Mouse (Mus musculus): ENCODE data around the gene Cldn34a. TPM values are rescaled to one million over a fixed set of nuclear protein-coding genes. Genes with fewer than 3 reads are reported as not detected.
"Not testable (repeated sequence)": the region's sequence is repeated elsewhere in the genome, so short reads cannot be mapped to it uniquely, and the experiment has no call there.

The Cldn34a gene
- not detected in 2 replicates for polyA plus RNA-seq (2012; rRNA removed)

DNA sequence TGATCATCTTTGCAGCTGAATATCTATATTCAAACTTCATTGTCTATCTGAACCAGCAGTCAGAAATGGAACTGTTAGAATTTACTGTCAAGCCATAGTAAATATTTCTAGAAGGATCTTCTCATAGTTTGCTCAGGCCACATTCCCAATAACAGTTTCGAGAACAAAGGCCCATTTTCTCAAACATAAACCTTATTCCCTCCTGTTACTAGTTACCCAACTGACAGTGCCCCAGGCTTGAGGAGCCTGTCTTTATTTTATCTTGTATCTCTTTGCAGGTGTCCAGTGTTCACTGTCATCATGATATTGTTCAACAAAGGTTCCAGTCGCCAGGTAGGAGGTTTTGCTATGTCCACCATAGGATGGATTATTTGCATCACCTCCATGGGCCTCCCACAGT is at the start of gene Cldn34a:
Cldn34a (plus strand) TSS at position 301 of the 400 bp plus-strand sequence.
- TF ChIP-seq CTCF (IDR thresholded peaks at IDR 0.05; ENCODE audit: borderline replicate concordance, extremely low read depth, insufficient read depth, insufficient read length) (no peak), POLR2A (IDR thresholded peaks at IDR 0.05; ENCODE audit: borderline replicate concordance, extremely low read depth, insufficient read depth, insufficient read length, poor library complexity, severe bottlenecking) (no peak)
- no peak for DNase-seq (ENCODE audit: low read depth)

DNA sequence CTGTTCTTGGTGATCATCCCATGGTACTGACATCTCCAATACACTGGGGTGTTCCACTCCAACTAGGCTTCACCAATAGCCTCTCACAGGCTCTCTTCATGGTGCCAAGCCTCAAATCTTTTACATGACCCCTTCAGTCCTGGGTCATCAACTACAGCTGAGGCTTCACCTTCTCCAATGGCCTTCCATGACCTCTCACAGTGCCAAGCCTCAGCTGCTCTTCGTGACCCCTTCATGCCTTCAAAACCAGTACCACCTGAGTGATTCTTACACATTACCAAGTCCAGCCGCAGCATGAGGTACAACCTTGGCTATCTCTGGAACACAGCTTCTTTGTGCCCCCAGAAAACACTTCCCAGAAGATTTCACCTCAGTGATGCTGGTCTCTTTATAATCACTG is 44.5 kb upstream of the Cldn34a start:
- DNase-seq (ENCODE audit: low read depth): not testable (repeated sequence)

DNA sequence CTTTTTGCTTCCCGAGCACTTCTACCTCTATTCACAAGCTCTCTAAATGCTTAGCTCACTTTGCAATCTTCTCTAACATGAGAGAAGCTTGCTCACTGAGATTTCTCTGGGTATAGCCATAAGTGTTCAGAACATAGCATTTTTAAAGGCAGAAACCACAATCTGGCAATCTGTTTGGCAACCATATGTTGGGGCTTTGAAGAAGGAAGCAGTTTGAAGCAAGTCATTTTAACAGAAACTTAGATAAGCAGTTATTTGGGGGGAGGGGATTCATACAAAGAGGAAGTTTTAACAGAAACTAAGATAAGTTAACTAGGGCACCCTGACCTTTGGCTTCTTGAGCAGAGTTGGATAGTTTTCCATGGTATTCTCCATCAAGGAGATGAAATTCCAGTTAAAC is 17.4 kb upstream of the Cldn34a start:
- no peak for DNase-seq (ENCODE audit: low read depth)
- TF ChIP-seq POLR2A (IDR thresholded peaks at IDR 0.05; ENCODE audit: borderline replicate concordance, extremely low read depth, insufficient read depth, insufficient read length, poor library complexity, severe bottlenecking) (no peak), CTCF (IDR thresholded peaks at IDR 0.05; ENCODE audit: borderline replicate concordance, extremely low read depth, insufficient read depth, insufficient read length) (no peak)

DNA sequence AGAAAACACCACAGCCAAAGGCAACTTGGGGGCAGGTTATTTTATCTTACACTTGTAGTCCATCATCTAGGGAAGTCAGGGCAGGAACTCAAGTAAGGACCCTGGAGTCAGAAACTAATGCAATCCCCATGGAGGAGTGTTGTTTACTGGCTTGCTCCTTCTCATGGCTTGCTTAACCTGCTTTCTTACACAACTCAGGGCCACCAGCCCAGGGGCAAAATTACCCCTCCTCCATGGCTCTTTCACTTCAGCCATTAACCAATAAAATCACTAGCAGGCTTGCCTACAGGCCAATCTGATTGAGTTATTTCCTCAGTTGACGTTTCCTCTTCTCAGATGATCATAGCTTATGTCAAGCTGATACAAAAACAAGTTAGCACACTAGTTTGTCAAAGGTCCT is 15.0 kb upstream of the Cldn34a start:
- TF ChIP-seq CTCF (IDR thresholded peaks at IDR 0.05; ENCODE audit: borderline replicate concordance, extremely low read depth, insufficient read depth, insufficient read length): no peak
- no peak for TF ChIP-seq POLR2A (IDR thresholded peaks at IDR 0.05; ENCODE audit: borderline replicate concordance, extremely low read depth, insufficient read depth, insufficient read length, poor library complexity, severe bottlenecking)

DNA sequence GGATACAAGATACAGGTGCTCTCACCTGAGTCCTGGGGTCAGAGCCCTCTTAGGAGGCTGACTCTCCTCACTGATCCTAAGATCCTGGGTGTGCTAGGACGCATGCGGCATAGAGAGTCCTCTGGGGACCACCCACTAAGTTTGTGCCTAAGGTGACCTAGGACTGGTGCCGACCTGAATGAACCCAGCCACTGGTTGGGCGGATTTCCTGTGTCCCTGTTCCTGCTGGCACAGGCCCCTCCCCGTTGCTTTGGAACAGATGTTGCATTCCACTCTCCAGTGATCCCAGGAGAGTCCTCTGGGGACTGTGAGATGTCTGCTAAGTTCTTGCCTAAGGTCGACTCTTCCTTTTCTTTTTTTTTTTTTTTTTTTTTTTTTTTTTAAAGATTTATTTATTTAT is 5.7 kb upstream of the Cldn34a start:
- no peak for DNase-seq (ENCODE audit: low read depth)
- TF ChIP-seq POLR2A (IDR thresholded peaks at IDR 0.05; ENCODE audit: borderline replicate concordance, extremely low read depth, insufficient read depth, insufficient read length, poor library complexity, severe bottlenecking): no peak
- TF ChIP-seq CTCF (IDR thresholded peaks at IDR 0.05; ENCODE audit: borderline replicate concordance, extremely low read depth, insufficient read depth, insufficient read length): no peak

More for the DNA sequence above, 15.0 kb upstream of the Cldn34a start:
- DNase-seq (ENCODE audit: low read depth): no peak

Other genes starting within 250 kb of the Cldn34a start
- gene Kantr, start 235.8 kb upstream of the Cldn34a start, polyA plus RNA-seq (2012; rRNA removed): 30.0 and 31.1 TPM in 2 replicates
- 112 and 126 TPM in 2 replicates for gene Tspyl2, start 220.9 kb upstream of the Cldn34a start, polyA plus RNA-seq (2012; rRNA removed)
- 22.3 and 26.3 TPM in 2 replicates for gene Gpr173, start 194.6 kb upstream of the Cldn34a start, polyA plus RNA-seq (2012; rRNA removed)
- 44.2 and 86.1 TPM in 2 replicates for gene Shroom2, start 206.1 kb downstream of the Cldn34a start, polyA plus RNA-seq (2012; rRNA removed)
- gene Gpr143, start 218.6 kb downstream of the Cldn34a start, polyA plus RNA-seq (2012; rRNA removed): 0.14 and 0.26 TPM in 2 replicates